ENCODE assay signal across 7 mouse cellular contexts in the genomic region with DNA sequence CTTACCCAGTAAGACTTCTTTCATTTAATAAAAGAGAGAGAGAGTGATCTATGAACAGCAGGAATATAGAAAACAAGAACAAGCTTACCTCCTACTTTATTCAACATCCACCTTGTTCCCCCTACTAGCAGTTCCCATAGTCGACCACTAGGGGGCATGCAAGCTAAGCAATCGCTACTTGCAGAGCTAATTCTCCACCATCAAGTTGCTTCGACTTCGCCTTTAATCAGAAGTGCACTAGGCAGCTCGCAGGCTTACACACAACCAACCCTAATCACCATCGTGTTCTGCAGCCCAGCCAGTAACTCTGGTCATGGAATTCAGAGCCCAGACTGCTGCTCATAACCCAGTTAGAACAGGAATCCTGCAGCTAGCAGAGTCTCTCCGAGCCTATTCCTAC. TPM values are rescaled to one million over a fixed set of nuclear protein-coding genes. Genes with fewer than 3 reads are reported as not detected.
A peak's percentile ranks its signal among the peaks of the same experiment; 100 is the strongest.
DNase-seq lines count a peak whose midpoint lies in the region; ATAC-seq and TF ChIP-seq lines count a peak whose summit lies in the region.

No protein-coding gene starts in this region.

- intact Hi-C loops in gastrocnemius, adult 2 months (cut with DNase I), result loop anchor here (1.0 to 2.0 kb wide), 2 partner anchors 30 to 169 kb away; no protein-coding TSS in a partner anchor

- peak; percentile 78 to 80 for DNase-seq in adrenal gland, adult 18-20 months (ENCODE audit: low spot score in 2 of 2)
- DNase-seq in cerebellum, postnatal 14 days, result peak; percentile 92 to 94
- DNase-seq in gastrocnemius, adult 2 months, result peak; percentile 81
- peak; percentile 66 to 89 for DNase-seq in left cerebral cortex, adult 9 months (ENCODE audit: low spot score in 2 of 2)
- peak; percentile 50 to 73 for DNase-seq in spleen, adult 18-20 months

- no peaks in the 10 kb centered on the region for H3K36me3 ChIP-seq in hindbrain, embryonic 15.5 days
- H3K36me3 ChIP-seq in midbrain, embryonic 15.5 days (replicated peaks), result no peaks in the 10 kb centered on the region

- peak; percentile 97 for TF ChIP-seq CTCF in gastrocnemius, adult 2 months (IDR thresholded peaks at IDR 0.05)

- no peak overlapping the region for H3K4me2 ChIP-seq in hindbrain, embryonic 15.5 days
- peak overlapping the region; percentile 9; the same call in 1 of the 2 replicates for H3K4me2 ChIP-seq in midbrain, embryonic 15.5 days

- H3K9ac ChIP-seq in hindbrain, embryonic 15.5 days, result no peak overlapping the region
- H3K9ac ChIP-seq in midbrain, embryonic 15.5 days, result no peak overlapping the region

- ATAC-seq in hindbrain, embryonic 15.5 days (ENCODE audit: low FRiP score, low read depth), result peak; percentile 65; the same call in 1 of the 2 replicates
- ATAC-seq in midbrain, embryonic 15.5 days (replicated peaks), result peak; percentile 75

- 14% methylated on average over 7 of the region's 7 CpGs for WGBS in hindbrain, embryonic 15.5 days
- WGBS in midbrain, embryonic 15.5 days, result 15% methylated on average over 7 of the region's 7 CpGs

- H3K9me3 ChIP-seq in hindbrain, embryonic 15.5 days, result no peaks in the 10 kb centered on the region
- no peaks in the 10 kb centered on the region for H3K9me3 ChIP-seq in midbrain, embryonic 15.5 days

- no peak overlapping the region for H3K4me3 ChIP-seq in gastrocnemius, adult 2 months
- H3K4me3 ChIP-seq in hindbrain, embryonic 15.5 days, result no peak overlapping the region
- H3K4me3 ChIP-seq in midbrain, embryonic 15.5 days, result no peak overlapping the region

- no peak overlapping the region for H3K27ac ChIP-seq in gastrocnemius, adult 2 months
- no peak overlapping the region for H3K27ac ChIP-seq in hindbrain, embryonic 15.5 days (replicated peaks)
- H3K27ac ChIP-seq in midbrain, embryonic 15.5 days, result 0 out of 2 replicates have a peak overlapping the region, but pooled peaks have one; percentile 58

- H3K27me3 ChIP-seq in hindbrain, embryonic 15.5 days, result no peaks in the 10 kb centered on the region
- H3K27me3 ChIP-seq in midbrain, embryonic 15.5 days (replicated peaks), result no peaks in the 10 kb centered on the region

- 0 out of 2 replicates have a peak, but pooled peaks cover 3% of the 10 kb centered on the region for H3K4me1 ChIP-seq in hindbrain, embryonic 15.5 days (replicated peaks)
- H3K4me1 ChIP-seq in midbrain, embryonic 15.5 days, result peaks cover 4% of the 10 kb centered on the region

RNA-seq across cellular contexts. Expression of a gene that starts 17.9 kb away (rescaled TPM):
- 10 to 100 TPM in 1 of 2 experiments, 1 to 10 TPM in 1; 7.5 to 13.7 TPM for total RNA-seq in adrenal gland, adult 18-20 months (2021)
- under 1 TPM; 0.82 to 0.95 TPM for total RNA-seq in gastrocnemius, adult 2 months (2021)
- 134 and 139 TPM in 2 replicates for polyA plus RNA-seq in hindbrain, embryonic 15.5 days (2015; fragmentation: Nextera tagmentation; extraction: Ambion mirVana)
- polyA plus RNA-seq in midbrain, embryonic 15.5 days (2015; fragmentation: Nextera tagmentation; extraction: Ambion mirVana), result 153 and 155 TPM in 2 replicates

RNA-seq across cellular contexts. Expression of a gene that starts 18.1 kb away (rescaled TPM):
- 1 to 10 TPM; 1.2 to 1.7 TPM for total RNA-seq in adrenal gland, adult 18-20 months (2021)
- total RNA-seq in gastrocnemius, adult 2 months (2021), result not detected
- polyA plus RNA-seq in hindbrain, embryonic 15.5 days (2015; fragmentation: Nextera tagmentation; extraction: Ambion mirVana), result 17.7 and 18.0 TPM in 2 replicates
- polyA plus RNA-seq in midbrain, embryonic 15.5 days (2015; fragmentation: Nextera tagmentation; extraction: Ambion mirVana), result 29.4 TPM in 2 replicates

RNA-seq across cellular contexts. Expression of a gene that starts 35.3 kb away (rescaled TPM):
- total RNA-seq in adrenal gland, adult 18-20 months (2021), result 100 to 1,000 TPM; 514 to 860 TPM
- total RNA-seq in gastrocnemius, adult 2 months (2021), result 1,000 to 10,000 TPM; 1,176 to 1,655 TPM
- polyA plus RNA-seq in hindbrain, embryonic 15.5 days (2015; fragmentation: Nextera tagmentation; extraction: Ambion mirVana), result 894 and 915 TPM in 2 replicates
- 715 and 767 TPM in 2 replicates for polyA plus RNA-seq in midbrain, embryonic 15.5 days (2015; fragmentation: Nextera tagmentation; extraction: Ambion mirVana)

RNA-seq across cellular contexts. Expression of a gene that starts 45.9 kb away (rescaled TPM):
- total RNA-seq in adrenal gland, adult 18-20 months (2021), result 10 to 100 TPM; 15.0 to 18.0 TPM
- 1 to 10 TPM; 7.8 to 8.1 TPM for total RNA-seq in gastrocnemius, adult 2 months (2021)
- polyA plus RNA-seq in hindbrain, embryonic 15.5 days (2015; fragmentation: Nextera tagmentation; extraction: Ambion mirVana), result 20.3 and 21.3 TPM in 2 replicates
- 24.7 and 28.0 TPM in 2 replicates for polyA plus RNA-seq in midbrain, embryonic 15.5 days (2015; fragmentation: Nextera tagmentation; extraction: Ambion mirVana)

RNA-seq across cellular contexts. Expression of a gene that starts 51.6 kb away (rescaled TPM):
- total RNA-seq in adrenal gland, adult 18-20 months (2021), result 10 to 100 TPM; 21.4 to 26.4 TPM
- 1 to 10 TPM; 5.9 TPM for total RNA-seq in gastrocnemius, adult 2 months (2021)
- 25.0 TPM in 2 replicates for polyA plus RNA-seq in hindbrain, embryonic 15.5 days (2015; fragmentation: Nextera tagmentation; extraction: Ambion mirVana)
- polyA plus RNA-seq in midbrain, embryonic 15.5 days (2015; fragmentation: Nextera tagmentation; extraction: Ambion mirVana), result 27.7 and 28.2 TPM in 2 replicates

Comparison
In these comparisons a context has a peak if more than half of its experiments do, and no peak if none do; other contexts are left out.
1. RNA of a gene that starts 17.9 kb away (total RNA-seq): 7.5 to 13.7 TPM in adrenal gland, adult 18-20 months; 0.82 to 0.95 TPM in gastrocnemius, adult 2 months; every median in the first group is over 4 times any median in the second.
2. Peak in every context shown above with its lines, with median percentiles within 50 percentile points of each other: DNase-seq.